Mouse (Mus musculus) T-helper 17 cell (primary cell): ENCODE results near the gene Cs.

Experiments used
- in situ Hi-C, 2 experiments: fragments of 300-600 bp; cut with MboI, MseI; formaldehyde crosslinking; loops; 1 replicate in 1 of 2; 2 replicates in 1 of 2; pipeline ENCODE4 v1.15.1; 2025; ENCODE audit warnings: high pct_unique_total_duplicates in 2 of 2

The Cs gene

GRCm38 (mm10) chr10:128401638-128402037 lies 64.1 kb downstream of the Cs start:
- in situ Hi-C loops: no loop called here

- in situ Hi-C loops: no loop called here
These were observed 66.4 kb downstream of the Cs start for GRCm38 (mm10) chr10:128403931-128404330.

- in situ Hi-C loops: loop anchor here in 1 of 2 experiments (5.0 kb wide), 2 partner anchors 43 to 138 kb away; partner anchors contain the start of genes Rpl41 and Zc3h10
These were observed 71.3 kb downstream of the Cs start for GRCm38 (mm10) chr10:128408591-128409535.

- in situ Hi-C loops: loop anchor here in 1 of 2 experiments (5.0 kb wide), 2 partner anchors 42 to 137 kb away; partner anchors contain the start of genes Rpl41 and Zc3h10
These were observed 72.4 kb downstream of the Cs start for GRCm38 (mm10) chr10:128409692-128410559.

- in situ Hi-C loops: no loop called here
These were observed 73.0 kb downstream of the Cs start for GRCm38 (mm10) chr10:128410560-128410845.

- in situ Hi-C loops: no loop called here
These were observed 73.9 kb downstream of the Cs start, which contains the start of the genes Nabp2 and Rnf41 for GRCm38 (mm10) chr10:128411211-128412054. Nabp2 (minus strand) TSS chr10:128411492. Rnf41 (plus strand) TSS chr10:128411657.

- in situ Hi-C loops: no loop called here
These were observed 74.5 kb downstream of the Cs start for GRCm38 (mm10) chr10:128412055-128412381.
